Mouse (Mus musculus) leukemia stem cell, adult 10-12 weeks (primary cell): Measurements from ENCODE around the gene Aldoart1. TPM values are rescaled to one million over a fixed set of nuclear protein-coding genes. Genes with fewer than 3 reads are reported as not detected.

Experiments
- polyA plus RNA-seq: library from polyadenylated mRNA; stranded (reverse); fragments of >175 nt; gene quantifications from 2 replicates; pipeline ENCODE4 v1.2.3, GENCODE M21; 2012; ENCODE audit warnings: low replicate concordance

The Aldoart1 gene
- polyA plus RNA-seq, result not detected in 2 replicates

GRCm38 (mm10) chr4:72852534-72852933 lies at the start of gene Aldoart1:
TSS of gene Aldoart1 (minus strand) at chr4:72852634.

